Mouse (Mus musculus) liver, embryonic 15.5 days (tissue): ENCODE results near the gene Dnajb14. TPM values are rescaled to one million over a fixed set of nuclear protein-coding genes. Genes with fewer than 3 reads are reported as not detected.
A peak's percentile ranks its signal among the peaks of the same experiment; 100 is the strongest.

Source experiments
- ATAC-seq: fragments of 200-750 bp; cut with Nextera tagmentation; 2 replicates; pipeline ENCODE4 v1.8.0; 2017; ENCODE audit warnings: moderate number of reproducible peaks, mild to moderate bottlenecking, moderate library complexity; ENCODE audit not compliant: insufficient read depth
- H3K27ac ChIP-seq: fragments of 300-500 bp; sonication (generic); replicated peaks from 2 replicates; pipeline ENCODE4 v1.5.1; 2015; ENCODE audit warnings: mild to moderate bottlenecking, inconsistent platforms
- H3K27me3 ChIP-seq: fragments of 300-500 bp; sonication (generic); 2 replicates; pipeline ENCODE4 v1.6.1; 2015; ENCODE audit warnings: mild to moderate bottlenecking, inconsistent platforms
- H3K36me3 ChIP-seq: fragments of 300-500 bp; sonication (generic); replicated peaks from 2 replicates; pipeline ENCODE4 v1.6.1; 2015; ENCODE audit warnings: moderate library complexity, mild to moderate bottlenecking, inconsistent platforms
- H3K4me1 ChIP-seq: fragments of 300-500 bp; sonication (generic); replicated peaks from 2 replicates; pipeline ENCODE4 v1.6.1; 2015; ENCODE audit warnings: inconsistent platforms
- H3K4me2 ChIP-seq: fragments of 300-500 bp; sonication (generic); 2 replicates; pipeline ENCODE4 v1.6.1; 2015; ENCODE audit warnings: moderate library complexity, mild to moderate bottlenecking, inconsistent platforms
- H3K4me3 ChIP-seq: fragments of 300-500 bp; sonication (generic); replicated peaks from 2 replicates; pipeline ENCODE4 v1.5.1; 2015; ENCODE audit warnings: mild to moderate bottlenecking, inconsistent platforms
- H3K9ac ChIP-seq: fragments of 300-500 bp; sonication (generic); 2 replicates; pipeline ENCODE4 v1.6.1; 2015; ENCODE audit warnings: moderate library complexity, mild to moderate bottlenecking, inconsistent platforms
- H3K9me3 ChIP-seq: fragments of 300-500 bp; sonication (generic); replicated peaks from 2 replicates; pipeline ENCODE4 v1.6.1; 2016; ENCODE audit warnings: inconsistent platforms
- WGBS: fragments of 180-500 bp; shearing (Covaris S2); methylation state at CpG from one replicate; pipeline ENCODE4 v1.1.7; 2015; ENCODE audit warnings: mixed read lengths; ENCODE audit not compliant: insufficient replicate concordance; 5-methylcytosine and 5-hydroxymethylcytosine counted together
- polyA plus RNA-seq: library from polyadenylated mRNA; unstranded; fragments of >200 nt; fragmentation: Nextera tagmentation; extraction: Ambion mirVana; gene quantifications from 2 replicates; pipeline ENCODE4 v1.2.1, GENCODE M21; 2015

The Dnajb14 gene
- polyA plus RNA-seq, 1 experiment from 2014 or later, result 3.8 TPM

DNA sequence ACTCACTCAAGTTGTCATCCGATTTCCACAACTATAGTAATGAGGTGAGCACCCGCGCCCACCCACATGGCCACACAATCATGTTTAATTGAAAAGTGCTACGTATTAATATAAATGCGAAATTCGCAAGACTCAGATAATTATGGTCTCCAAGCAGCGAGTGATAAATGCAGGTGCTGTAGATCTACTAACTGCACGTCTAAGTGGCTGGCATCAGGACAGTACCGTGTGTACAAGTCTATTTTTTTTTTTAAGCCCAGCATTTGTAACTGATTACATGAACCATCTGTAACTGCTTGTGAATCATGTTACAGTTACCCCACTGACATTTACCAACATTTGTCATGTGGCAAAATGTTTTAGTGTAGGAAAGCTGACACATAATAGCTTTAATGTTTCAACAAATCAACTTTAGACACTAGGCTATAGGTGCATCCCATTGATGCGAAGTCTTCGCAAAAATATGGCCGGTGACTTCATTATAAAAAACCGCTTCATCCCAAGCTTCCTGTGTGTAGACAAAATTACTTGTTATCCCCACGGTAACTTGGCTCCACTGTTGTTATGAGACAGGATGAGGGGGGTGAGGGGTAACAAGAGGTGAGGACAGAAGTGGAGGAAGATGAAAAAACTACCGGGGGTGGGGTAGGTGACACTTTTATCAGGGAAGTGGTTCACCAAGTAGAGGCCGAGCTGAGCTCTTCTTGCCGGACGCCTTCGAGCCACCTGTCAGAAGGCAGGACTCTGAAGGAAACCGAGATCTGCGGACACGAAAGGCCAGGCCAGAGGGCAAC, 3.9 kb upstream of the Dnajb14 start:
- Histone ChIP-seq H3K27ac (peak overlapping the region; percentile 91), H3K4me2 (peak overlapping the region; percentile 84), H3K4me3 (peak overlapping the region; percentile 72), H3K9ac (peak overlapping the region; percentile 71), H3K36me3 (peaks cover 13% of the 10 kb centered on the region), H3K9me3 (no peaks in the 10 kb centered on the region), H3K27me3 (no peaks in the 10 kb centered on the region), H3K4me1 (peaks cover 33% of the 10 kb centered on the region)
- 35% methylated on average over 22 of the region's 22 CpGs for WGBS
- ATAC-seq, result no peak

DNA sequence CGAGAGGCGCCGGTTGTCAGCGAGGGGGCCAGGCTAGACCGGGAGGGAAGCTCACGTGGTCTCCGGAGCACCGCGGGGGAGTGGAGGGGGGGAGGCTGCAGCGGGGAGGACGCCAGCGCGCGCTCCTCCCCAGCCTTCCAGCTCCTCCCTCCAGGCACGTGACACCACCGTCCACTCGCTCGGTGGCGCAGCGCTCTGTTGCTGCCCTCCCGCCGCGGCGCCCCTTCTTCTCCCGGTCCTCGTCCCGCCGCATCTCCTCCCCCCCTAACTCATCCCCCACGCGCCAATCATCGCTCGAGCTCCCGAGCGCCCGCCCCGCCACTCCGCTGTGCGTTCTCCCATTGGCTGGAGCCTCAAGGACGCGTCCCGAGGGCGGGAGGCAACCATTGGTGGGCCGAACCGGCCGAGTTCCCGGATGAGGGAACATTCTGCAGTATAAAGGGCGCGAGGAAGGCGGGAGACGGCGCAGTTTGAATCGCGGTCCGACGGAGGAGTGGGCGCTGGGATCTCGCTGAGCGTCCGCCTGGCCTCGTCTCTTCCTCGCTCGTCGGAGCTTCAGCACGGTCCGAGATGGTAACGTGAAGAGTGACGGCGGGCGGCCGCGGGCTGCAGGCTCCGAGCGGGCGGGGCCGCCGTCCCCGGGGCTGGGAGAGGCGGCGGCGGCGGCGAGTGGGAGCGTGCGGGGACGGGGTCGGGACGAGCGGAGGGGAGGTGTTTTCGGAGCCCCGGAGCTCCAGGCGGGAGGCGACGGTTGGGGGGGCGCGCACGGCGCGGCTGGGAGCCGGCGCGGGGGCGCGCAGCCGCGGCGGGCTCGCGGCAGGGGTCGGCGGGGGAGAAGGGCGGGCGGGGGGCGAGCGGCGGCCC, 3.1 kb upstream of the Dnajb14 start, which contains the start of gene H2afz:
TSS of gene H2afz (plus strand) at position 364 of the 864 bp plus-strand sequence.
- Histone ChIP-seq H3K27me3 (no peaks in the 10 kb centered on the region), H3K27ac (peak within 1 kb of the TSS; percentile 91), H3K36me3 (peaks cover 13% of the 10 kb centered on the region), H3K4me3 (peak within 1 kb of the TSS; percentile 72), H3K9me3 (no peaks in the 10 kb centered on the region), H3K9ac (peak within 1 kb of the TSS; percentile 94), H3K4me1 (peaks cover 39% of the 10 kb centered on the region), H3K4me2 (peak within 1 kb of the TSS; percentile 84)
- under 1% methylated on average over 108 of the region's 115 CpGs for WGBS
- ATAC-seq, result peak; percentile 86

DNA sequence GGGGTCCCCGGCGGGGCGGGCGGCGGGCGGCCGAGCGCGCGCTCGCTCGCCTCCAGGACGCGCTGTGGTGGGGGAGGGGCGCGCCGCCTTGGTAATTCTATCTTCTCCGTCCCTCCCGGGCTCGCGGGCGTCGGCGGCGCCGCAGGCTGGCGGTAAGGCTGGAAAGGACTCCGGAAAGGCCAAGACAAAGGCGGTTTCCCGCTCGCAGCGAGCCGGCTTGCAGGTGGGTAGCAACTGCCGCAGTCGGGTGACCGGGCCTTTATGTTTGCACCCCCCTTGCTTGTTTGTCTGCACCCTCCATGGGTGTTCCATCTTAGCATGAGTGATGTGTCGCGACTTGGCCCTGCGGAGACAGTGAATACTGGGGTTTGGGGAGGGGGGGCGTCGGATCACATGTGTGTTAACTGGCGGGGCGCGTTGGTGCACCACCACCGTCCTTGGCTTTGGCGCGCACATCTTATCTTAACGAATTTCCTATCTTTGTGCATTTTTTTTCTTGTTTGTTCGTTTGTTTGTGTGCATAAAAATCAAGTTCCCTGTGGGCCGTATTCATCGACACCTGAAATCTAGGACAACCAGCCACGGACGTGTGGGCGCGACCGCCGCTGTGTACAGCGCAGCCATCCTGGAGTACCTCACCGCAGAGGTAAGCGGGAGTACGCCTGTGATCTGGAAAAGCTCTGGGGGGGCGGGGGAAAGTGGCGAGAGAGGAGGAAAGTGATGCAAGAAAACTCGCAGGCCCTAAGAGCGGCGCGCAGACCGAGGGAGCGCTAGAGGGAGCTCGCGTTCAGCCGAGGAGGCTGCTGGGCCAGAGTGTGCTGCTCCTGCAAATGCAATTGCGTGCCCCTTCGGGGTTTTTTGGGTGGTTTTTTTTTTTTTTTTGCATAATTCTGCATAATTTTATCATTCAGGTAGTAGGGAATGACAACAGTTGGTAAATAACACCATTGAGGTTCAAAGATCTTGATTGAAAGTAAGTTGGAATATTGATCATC, 2.2 kb upstream of the Dnajb14 start:
- no peaks in the 10 kb centered on the region for H3K9me3 ChIP-seq
- peak overlapping the region; percentile 72 for H3K4me3 ChIP-seq
- H3K4me2 ChIP-seq, result peak overlapping the region; percentile 84
- peaks cover 40% of the 10 kb centered on the region for H3K4me1 ChIP-seq
- peak overlapping the region; percentile 91 for H3K27ac ChIP-seq
- ATAC-seq, result peak; percentile 40
- peak overlapping the region; percentile 94 for H3K9ac ChIP-seq
- WGBS, result under 1% methylated on average over 73 of the region's 74 CpGs
- H3K27me3 ChIP-seq, result no peaks in the 10 kb centered on the region
- peaks cover 15% of the 10 kb centered on the region for H3K36me3 ChIP-seq

DNA sequence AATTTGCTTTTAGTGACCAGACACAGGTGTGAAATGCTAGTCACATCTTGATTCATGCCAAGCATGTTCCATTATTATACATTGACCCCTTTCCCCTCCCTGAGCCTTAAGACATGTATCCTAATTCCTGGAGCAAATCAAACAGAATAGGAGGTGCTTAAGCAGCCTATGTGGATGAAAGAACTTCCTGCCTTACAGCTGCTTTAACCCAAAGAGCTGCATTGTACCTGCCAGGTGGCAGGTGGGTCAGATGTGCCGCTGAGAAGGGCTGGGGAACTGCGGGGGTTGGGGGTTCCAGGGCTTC, 390 bp upstream of the Dnajb14 start:
- Histone ChIP-seq H3K4me2 (peak overlapping the region; percentile 98), H3K27me3 (no peaks in the 10 kb centered on the region), H3K9ac (peak overlapping the region; percentile 96), H3K4me3 (peak overlapping the region; percentile 88), H3K4me1 (peaks cover 34% of the 10 kb centered on the region), H3K36me3 (peaks cover 17% of the 10 kb centered on the region), H3K9me3 (no peaks in the 10 kb centered on the region), H3K27ac (peak overlapping the region; percentile 95)
- ATAC-seq, result no peak
- WGBS, result 5% methylated on average over 2 of the region's 2 CpGs

DNA sequence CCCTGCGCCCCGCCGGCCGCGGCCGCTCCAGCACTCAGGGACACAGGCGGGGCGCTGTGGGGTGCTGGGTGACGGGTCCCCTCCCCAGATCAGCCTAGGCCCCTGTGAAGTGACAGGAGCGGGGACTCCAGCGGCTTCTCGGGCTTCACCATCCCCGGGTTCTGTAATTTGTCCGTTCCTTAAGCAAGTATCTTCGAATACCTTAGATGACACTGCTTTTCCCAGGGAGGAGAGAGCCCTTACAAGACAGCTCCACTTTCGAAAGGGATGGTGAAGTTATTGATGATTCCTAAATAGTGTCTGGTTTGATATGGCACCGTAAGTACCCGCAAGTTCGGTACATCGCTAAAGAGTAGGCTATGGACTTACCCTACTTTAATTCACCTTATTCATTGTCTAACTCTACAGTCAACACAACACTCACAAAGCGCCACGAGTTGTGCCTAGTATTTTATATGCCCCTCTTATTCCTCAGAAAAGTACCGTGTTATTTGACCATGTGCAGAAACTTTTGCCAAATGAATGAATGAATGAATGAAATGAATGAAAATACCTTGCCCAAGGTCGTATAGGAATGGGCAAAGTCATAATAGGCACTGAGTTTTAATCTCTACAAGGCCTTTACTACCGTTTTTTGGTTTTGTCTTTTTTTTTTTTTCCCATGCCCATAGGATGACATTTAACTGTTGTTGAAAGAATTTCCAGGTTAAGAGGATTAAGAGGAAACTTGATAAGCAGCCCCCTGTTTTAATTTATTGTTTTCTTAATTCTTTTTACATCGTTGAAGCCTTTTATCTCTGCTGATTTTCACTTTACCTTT, 829 bp downstream of the Dnajb14 start:
- Histone ChIP-seq H3K4me3 (peak overlapping the region; percentile 88), H3K4me2 (peak overlapping the region; percentile 98), H3K27me3 (no peaks in the 10 kb centered on the region), H3K9me3 (no peaks in the 10 kb centered on the region), H3K9ac (peak overlapping the region; percentile 96), H3K27ac (peak overlapping the region; percentile 95), H3K36me3 (peaks cover 17% of the 10 kb centered on the region), H3K4me1 (peaks cover 35% of the 10 kb centered on the region)
- WGBS, result 3% methylated on average over 26 of the region's 26 CpGs
- ATAC-seq, result peak; percentile 4

DNA sequence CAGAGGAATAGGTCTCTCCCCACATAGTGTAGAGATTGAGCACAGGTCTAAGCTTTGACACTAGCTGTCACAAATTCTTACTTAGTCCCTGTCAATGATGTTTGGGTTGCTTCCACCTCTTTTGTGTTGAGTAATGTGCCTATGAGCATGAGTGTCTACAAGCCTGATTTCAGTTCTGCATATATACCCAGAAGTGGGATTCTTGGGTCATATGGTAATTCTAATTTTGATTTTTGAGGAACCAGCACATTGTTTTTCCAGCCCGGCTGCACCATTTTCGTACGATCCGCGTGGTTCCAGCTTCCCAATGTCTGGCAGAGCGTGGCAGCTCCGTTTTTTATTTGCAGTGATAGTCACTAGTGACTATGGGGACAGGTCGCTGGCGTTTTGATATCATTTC, 1.9 kb downstream of the Dnajb14 start:
- peaks cover 30% of the 10 kb centered on the region for H3K4me1 ChIP-seq
- no peak overlapping the region for H3K27ac ChIP-seq
- no peaks in the 10 kb centered on the region for H3K27me3 ChIP-seq
- H3K4me3 ChIP-seq, result no peak overlapping the region
- ATAC-seq, result no peak
- WGBS, result 91% methylated on average over 9 of the region's 9 CpGs
- H3K36me3 ChIP-seq, result peaks cover 17% of the 10 kb centered on the region
- no peak overlapping the region for H3K9ac ChIP-seq
- no peaks in the 10 kb centered on the region for H3K9me3 ChIP-seq
- peak overlapping the region; percentile 98; the same call in 1 of the 2 replicates for H3K4me2 ChIP-seq

DNA sequence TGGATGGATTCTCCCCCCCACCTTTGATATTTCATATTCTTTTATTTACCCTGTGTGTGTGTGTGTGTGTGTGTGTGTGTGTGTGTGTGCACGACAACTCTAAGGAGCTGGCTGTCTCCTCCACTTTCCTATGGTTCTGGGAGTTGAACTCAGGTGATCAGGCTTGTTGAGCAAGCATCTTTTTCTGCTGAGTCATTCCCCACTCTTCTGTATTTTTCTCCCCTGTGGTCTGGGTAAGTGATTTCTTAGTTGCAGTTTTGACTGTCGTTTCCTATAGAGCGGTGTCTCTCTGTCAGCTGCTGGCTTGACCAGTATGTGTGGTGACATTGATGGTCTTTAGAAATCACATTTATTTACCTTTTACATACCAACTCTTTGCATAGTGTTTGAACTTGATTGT, 11.8 kb downstream of the Dnajb14 start:
- peak; percentile 37 for ATAC-seq
- H3K9ac ChIP-seq, result no peak overlapping the region

DNA sequence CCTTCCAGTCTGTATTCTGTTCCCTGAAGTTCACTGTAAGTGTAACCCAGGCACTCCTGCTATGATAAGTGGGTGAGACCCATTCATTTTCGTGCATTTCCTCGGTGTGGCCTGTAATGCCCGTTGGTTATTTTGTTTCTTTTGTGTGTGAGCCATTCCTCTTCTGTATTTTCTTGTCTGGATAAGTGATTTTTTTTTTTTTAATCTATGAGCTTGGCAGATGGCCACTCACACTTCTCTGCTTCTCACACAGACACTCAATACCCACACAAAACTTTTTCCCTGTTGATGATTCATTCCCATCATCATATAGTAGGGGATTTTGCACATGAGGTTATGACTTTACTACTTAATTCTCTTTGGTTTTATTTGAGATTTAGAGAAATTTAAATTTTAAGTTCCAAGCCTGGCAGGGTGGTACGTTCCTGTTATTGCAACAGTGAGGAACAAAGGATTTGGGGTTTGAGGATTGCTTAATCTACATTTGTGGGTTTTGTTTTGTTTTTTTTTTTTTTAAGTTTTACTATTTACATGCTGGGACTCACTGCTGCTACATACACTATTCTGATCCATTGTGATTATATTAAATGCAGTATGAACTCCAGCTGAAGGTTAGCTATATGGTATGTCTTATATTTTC, 12.8 kb downstream of the Dnajb14 start:
- H3K9me3 ChIP-seq, result no peaks in the 10 kb centered on the region
- 69% methylated on average over 4 of the region's 4 CpGs for WGBS

More for the DNA sequence above, 11.8 kb downstream of the Dnajb14 start:
- no peaks in the 10 kb centered on the region for H3K9me3 ChIP-seq
- 35% methylated on average over 3 of the region's 3 CpGs for WGBS
- H3K4me2 ChIP-seq, result no peak overlapping the region
- 0 out of 2 replicates have a peak, but pooled peaks cover 3% of the 10 kb centered on the region for H3K36me3 ChIP-seq
- no peak overlapping the region for H3K4me3 ChIP-seq
- peaks cover 13% of the 10 kb centered on the region; the same call in 1 of the 2 replicates for H3K4me1 ChIP-seq
- H3K27ac ChIP-seq, result no peak overlapping the region; the same call in 1 of the 2 replicates
- H3K27me3 ChIP-seq, result no peaks in the 10 kb centered on the region

DNA sequence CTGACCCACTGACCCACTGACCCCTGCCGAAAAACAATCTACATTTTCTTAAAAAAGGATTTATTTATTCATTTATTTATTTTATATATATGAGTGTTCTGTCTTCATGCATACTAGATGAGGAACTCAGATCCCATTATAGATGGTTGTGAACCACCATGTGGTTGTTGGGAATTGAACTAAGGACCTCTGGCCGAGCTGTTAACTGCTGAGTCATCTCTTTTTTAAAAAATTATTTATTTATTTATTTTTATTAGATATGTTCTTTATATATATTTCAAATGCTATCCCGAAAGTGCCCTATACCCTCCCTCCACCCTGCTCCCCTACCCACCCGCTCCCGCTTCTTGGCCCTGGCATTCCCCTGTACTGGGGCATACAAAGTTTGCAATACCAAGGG, 13.6 kb downstream of the Dnajb14 start:
- Histone ChIP-seq H3K27me3 (no peaks in the 10 kb centered on the region), H3K9ac (no peak overlapping the region), H3K4me1 (peaks cover 13% of the 10 kb centered on the region; the same call in 1 of the 2 replicates), H3K4me3 (no peak overlapping the region), H3K4me2 (no peak overlapping the region), H3K36me3 (0 out of 2 replicates have a peak, but pooled peaks cover 3% of the 10 kb centered on the region), H3K9me3 (no peaks in the 10 kb centered on the region), H3K27ac (no peak overlapping the region)
- WGBS, result 80% methylated on average over 5 of the region's 5 CpGs
- no peak for ATAC-seq

More for the DNA sequence above, 12.8 kb downstream of the Dnajb14 start:
- Histone ChIP-seq H3K4me2 (no peak overlapping the region), H3K9ac (no peak overlapping the region), H3K27me3 (no peaks in the 10 kb centered on the region), H3K4me3 (no peak overlapping the region), H3K27ac (peak overlapping the region; percentile 55), H3K4me1 (peaks cover 13% of the 10 kb centered on the region; the same call in 1 of the 2 replicates), H3K36me3 (0 out of 2 replicates have a peak, but pooled peaks cover 3% of the 10 kb centered on the region)
- no peak for ATAC-seq
